Mouse (Mus musculus) forebrain, embryonic 11.5 days (tissue): ENCODE data around the gene Klhl13. TPM values are rescaled to one million over a fixed set of nuclear protein-coding genes. Genes with fewer than 3 reads are reported as not detected.

ENCODE experiments used
- ATAC-seq: fragments of 200-750 bp; cut with Nextera tagmentation; replicated peaks from 2 replicates; pipeline ENCODE4 v1.8.0; 2017; ENCODE audit warnings: moderate TSS enrichment; ENCODE audit not compliant: low FRiP score
- DNase-seq: peaks from one replicate; pipeline ENCODE4 v3.0.0-alpha.2; 2017; ENCODE audit warnings: low spot score
- H3K27ac ChIP-seq: fragments of 300-500 bp; sonication (generic); 2 replicates; pipeline ENCODE4 v1.5.1; 2014; ENCODE audit warnings: low read depth, low read length
- H3K27me3 ChIP-seq: fragments of 300-500 bp; sonication (generic); 2 replicates; pipeline ENCODE4 v1.6.1; 2014; ENCODE audit warnings: mild to moderate bottlenecking, low read length, mixed read lengths; ENCODE audit not compliant: control insufficient read depth, insufficient read depth
- H3K36me3 ChIP-seq: fragments of 300-500 bp; sonication (generic); 2 replicates; pipeline ENCODE4 v1.6.1; 2014; ENCODE audit warnings: mild to moderate bottlenecking, low read length, moderate library complexity, mixed read lengths; ENCODE audit not compliant: control insufficient read depth, insufficient read depth
- H3K4me1 ChIP-seq: fragments of 300-500 bp; sonication (generic); replicated peaks from 2 replicates; pipeline ENCODE4 v1.6.1; 2014; ENCODE audit warnings: low read length, mixed read lengths; ENCODE audit not compliant: control insufficient read depth, insufficient read depth
- H3K4me2 ChIP-seq: fragments of 300-500 bp; sonication (generic); 2 replicates; pipeline ENCODE4 v1.6.1; 2014; ENCODE audit warnings: low read depth, mild to moderate bottlenecking, low read length, moderate library complexity, mixed read lengths; ENCODE audit not compliant: severe bottlenecking
- H3K4me3 ChIP-seq: fragments of 300-500 bp; sonication (generic); 2 replicates; pipeline ENCODE4 v1.5.1; 2014; ENCODE audit warnings: low read depth, low read length
- H3K9ac ChIP-seq: fragments of 300-500 bp; sonication (generic); 2 replicates; pipeline ENCODE4 v1.6.1; 2014; ENCODE audit warnings: low read length
- H3K9me3 ChIP-seq: fragments of 300-500 bp; sonication (generic); 2 replicates; pipeline ENCODE4 v1.6.1; 2016; ENCODE audit warnings: low read length, mixed read lengths; ENCODE audit not compliant: control insufficient read depth
- WGBS: fragments of 180-500 bp; shearing (Covaris S2); extraction: QIAGEN DNeasy Blood & Tissue Kit; methylation state at CpG from one replicate; pipeline ENCODE4 v1.1.7; 2014; 5-methylcytosine and 5-hydroxymethylcytosine counted together
- polyA plus RNA-seq: library from polyadenylated mRNA; unstranded; fragments of >200 nt; fragmentation: Nextera tagmentation; extraction: Ambion mirVana; gene quantifications from 2 replicates; pipeline ENCODE4 v1.2.1, GENCODE M21; 2014

Klhl13 gene
- polyA plus RNA-seq, 1 experiment from 2014 or later: 81.5 TPM

- Histone ChIP-seq H3K27ac (no peak overlapping the region), H3K4me2 (no peak overlapping the region), H3K4me3 (no peak overlapping the region), H3K36me3 (no peaks in the 10 kb centered on the region), H3K27me3 (no peaks in the 10 kb centered on the region), H3K4me1 (no peaks in the 10 kb centered on the region), H3K9me3 (no peaks in the 10 kb centered on the region), H3K9ac (no peak overlapping the region)
- DNase-seq: peak; percentile 54
- peak; percentile 39; the same call in 1 of the 2 replicates for ATAC-seq
- WGBS: 30% methylated on average over 5 of the region's 5 CpGs
Observed at GRCm38 (mm10) chrX:23295952-23296598, 68.8 kb downstream of the Klhl13 start.

DNA sequence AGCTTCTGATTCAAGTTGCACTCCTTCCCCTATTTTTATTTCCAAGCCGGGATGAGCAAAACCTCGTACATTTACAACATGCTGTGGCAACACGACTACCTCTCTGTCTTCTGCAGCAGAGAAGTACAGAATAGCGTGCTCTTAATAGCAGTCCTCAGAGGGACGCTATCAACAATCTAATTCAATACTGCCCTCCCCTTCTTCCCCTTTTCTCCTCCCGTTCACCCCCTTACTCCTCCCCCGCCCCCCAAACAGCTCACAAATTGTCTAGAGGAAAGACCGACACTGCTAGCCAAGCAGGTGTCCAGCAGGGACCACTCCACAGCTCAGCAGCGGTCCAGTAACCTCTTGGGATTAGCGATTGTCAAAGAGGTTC is 79.5 kb downstream of the Klhl13 start:
- Histone ChIP-seq H3K9ac (no peak overlapping the region), H3K36me3 (no peaks in the 10 kb centered on the region), H3K4me3 (peak overlapping the region; percentile 11), H3K4me2 (peak overlapping the region; percentile 41; the same call in 1 of the 2 replicates), H3K9me3 (no peaks in the 10 kb centered on the region), H3K4me1 (no peaks in the 10 kb centered on the region; the same call in 1 of the 2 replicates), H3K27ac (0 out of 2 replicates have a peak overlapping the region, but pooled peaks have one; percentile 25), H3K27me3 (no peaks in the 10 kb centered on the region)
- ATAC-seq: peak; percentile 58; the same call in 1 of the 2 replicates
- peak; percentile 50 for DNase-seq
- WGBS: 20% methylated on average over 10 of the region's 10 CpGs

DNA sequence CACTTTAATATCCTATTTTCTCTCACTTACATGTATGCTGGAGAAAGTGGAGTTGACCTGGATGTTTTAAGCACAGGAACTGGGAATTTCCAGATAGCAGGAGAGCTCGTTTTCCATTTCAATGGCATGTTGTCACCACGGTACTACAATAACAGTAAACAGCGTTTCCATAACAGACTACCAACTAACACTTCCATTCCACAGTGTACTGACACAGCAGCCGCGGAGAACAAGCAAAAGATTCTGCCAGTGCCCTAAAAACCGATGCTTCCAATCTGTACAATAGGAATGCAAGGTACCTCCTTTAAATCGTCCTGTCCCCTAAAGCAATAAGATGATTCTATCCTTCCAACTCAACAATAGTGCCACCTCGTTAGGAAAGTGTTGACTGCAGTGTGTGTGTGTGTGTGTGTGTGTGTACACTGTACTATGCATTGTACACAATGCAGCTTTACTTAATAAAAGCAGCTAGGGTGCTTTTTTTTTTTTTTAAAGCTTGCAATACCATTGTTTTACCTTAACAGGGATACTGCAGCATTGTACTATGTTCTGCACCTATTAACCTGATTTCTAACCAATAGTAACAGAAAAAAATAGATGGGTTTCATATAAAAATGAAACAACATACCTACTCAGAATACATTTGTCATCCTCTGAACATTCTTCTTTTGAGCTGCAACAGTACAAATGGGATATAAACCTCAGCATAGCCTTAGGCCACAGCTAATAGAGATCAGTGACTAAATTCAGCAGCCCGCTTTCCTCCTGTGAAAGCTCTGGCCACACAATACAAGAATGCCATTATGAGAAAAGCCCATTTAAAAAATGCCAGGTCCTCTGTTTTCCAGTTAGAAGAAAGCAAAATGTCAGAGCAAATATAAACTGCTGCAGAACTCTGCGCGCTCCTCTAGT is 80.1 kb downstream of the Klhl13 start:
- ATAC-seq (no peak), DNase-seq (no peak)
- Histone ChIP-seq H3K4me1 (no peaks in the 10 kb centered on the region; the same call in 1 of the 2 replicates), H3K36me3 (no peaks in the 10 kb centered on the region), H3K9me3 (no peaks in the 10 kb centered on the region), H3K4me2 (peak overlapping the region; percentile 41; the same call in 1 of the 2 replicates), H3K9ac (no peak overlapping the region; the same call in 1 of the 2 replicates), H3K27me3 (no peaks in the 10 kb centered on the region), H3K4me3 (peak overlapping the region; percentile 17), H3K27ac (0 out of 2 replicates have a peak overlapping the region, but pooled peaks have one; percentile 25)
- 27% methylated on average over 11 of the region's 11 CpGs for WGBS

GRCm38 (mm10) chrX:23267601-23268000 is 97.3 kb downstream of the Klhl13 start:
- DNase-seq (no peak), ATAC-seq (no peak)
- Histone ChIP-seq H3K36me3 (no peaks in the 10 kb centered on the region), H3K4me3 (no peak overlapping the region), H3K27me3 (no peaks in the 10 kb centered on the region), H3K9ac (no peak overlapping the region), H3K4me1 (no peaks in the 10 kb centered on the region), H3K4me2 (no peak overlapping the region), H3K9me3 (no peaks in the 10 kb centered on the region), H3K27ac (no peak overlapping the region)
- 70% methylated on average over 1 of the region's 1 CpGs for WGBS

DNA sequence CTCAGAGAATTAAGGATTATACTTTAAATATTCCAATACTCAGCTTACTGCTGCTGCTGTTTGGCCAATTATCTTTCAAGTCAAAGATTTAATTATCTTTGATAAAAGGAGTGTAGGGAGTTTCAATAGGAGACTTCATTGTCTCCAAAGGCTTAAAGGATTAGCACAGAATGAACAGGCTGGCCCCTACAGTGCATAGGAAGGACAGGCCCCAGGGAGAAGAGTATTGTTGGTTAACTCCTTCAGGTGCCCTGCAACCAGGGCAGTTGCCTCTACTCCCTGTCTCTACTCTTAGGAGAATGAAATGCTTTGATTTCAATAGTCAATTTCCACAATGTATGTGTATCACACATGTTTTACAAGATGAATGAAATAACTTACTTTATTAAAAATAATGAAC is 116.1 kb downstream of the Klhl13 start:
- Histone ChIP-seq H3K4me3 (no peak overlapping the region), H3K27me3 (no peaks in the 10 kb centered on the region), H3K36me3 (no peaks in the 10 kb centered on the region), H3K9ac (no peak overlapping the region), H3K4me2 (no peak overlapping the region), H3K4me1 (no peaks in the 10 kb centered on the region), H3K9me3 (no peaks in the 10 kb centered on the region), H3K27ac (no peak overlapping the region)
- ATAC-seq (0 out of 2 replicates have a peak, but pooled peaks have one; percentile 27), DNase-seq (no peak)
